Mouse (Mus musculus) MN1 (cell line): Measurements from ENCODE around the gene Hmgn2.
"Not testable (repeated sequence)": the region's sequence is repeated elsewhere in the genome, so short reads cannot be mapped to it uniquely, and the experiment has no call there.

ENCODE experiments used
- DNase-seq: peaks from one replicate; pipeline ENCODE4 v3.0.0-alpha.2; 2016; ENCODE audit warnings: low spot score

Hmgn2 gene

DNA sequence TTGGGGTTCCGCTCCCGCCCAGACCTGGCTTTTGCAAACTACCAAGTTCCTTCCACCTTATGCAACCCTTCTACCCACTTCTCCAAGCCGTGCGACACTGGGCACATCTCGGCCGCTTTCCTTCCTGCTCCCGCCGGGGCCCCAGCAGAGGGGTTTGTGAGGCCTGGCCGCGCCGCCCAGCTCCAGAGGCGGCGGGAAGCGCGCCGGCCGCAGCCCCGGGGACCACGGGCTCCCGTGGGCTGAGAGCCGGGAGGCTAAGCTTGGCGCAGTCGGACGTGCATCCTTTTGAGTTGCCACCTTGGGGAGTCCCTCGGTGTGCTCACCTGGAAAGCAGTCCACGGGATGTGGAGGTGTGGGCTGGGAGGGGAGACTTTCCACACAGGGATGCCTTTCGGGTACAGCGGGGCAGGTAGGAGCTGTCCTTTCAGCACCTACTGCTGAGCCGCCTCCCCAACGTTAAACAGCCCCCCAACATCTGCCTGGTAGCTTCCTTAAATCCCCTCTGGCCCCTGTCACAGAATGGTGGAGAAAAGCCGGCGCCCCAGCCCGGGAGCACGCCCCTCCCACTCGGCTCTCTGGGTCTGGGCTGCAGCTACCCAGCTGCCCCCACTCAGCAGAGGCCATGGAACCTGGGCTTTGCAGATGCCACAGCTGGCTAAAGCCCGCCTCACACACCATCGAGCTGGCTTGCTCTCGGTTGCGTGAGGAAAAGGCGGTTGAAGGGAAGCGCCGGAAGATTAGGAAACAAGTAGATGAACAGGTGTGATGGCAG is at the start of gene Hmgn2:
Gene Hmgn2, minus strand, starts transcription at position 501 of the 772 bp plus-strand sequence.
- DNase-seq = peak; percentile 81

DNA sequence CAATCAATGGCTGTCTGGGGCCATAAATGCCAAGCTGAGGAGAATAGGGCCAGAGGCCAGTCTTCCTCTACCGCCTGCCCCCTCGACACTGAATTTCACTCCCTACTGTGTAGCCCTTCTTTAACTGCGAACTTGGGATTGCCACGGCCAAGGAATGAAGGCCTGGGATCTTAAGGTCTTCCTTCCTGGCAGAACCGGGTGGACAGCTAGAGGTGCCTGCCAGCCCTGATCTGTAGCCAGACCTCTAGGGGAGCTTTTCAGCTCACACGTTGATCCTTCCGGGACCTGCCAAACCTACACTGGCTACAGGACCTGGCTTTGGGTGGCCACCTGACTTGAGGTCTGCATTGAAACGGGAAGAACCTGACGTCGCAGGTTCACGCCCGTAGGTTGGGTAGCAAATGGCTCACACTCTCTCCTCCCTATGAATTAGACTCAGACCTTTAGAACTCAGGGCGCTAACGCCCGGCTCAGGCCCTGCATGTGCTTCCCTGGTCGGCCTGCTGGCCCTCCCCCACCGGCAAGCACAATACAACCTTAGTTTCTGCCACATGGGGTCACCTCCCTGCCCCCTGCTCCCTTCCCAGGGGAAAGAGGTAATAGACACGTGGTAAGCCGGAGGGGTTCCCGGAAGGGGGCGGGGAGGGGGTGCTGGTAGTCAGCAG is 48.9 kb upstream of the Hmgn2 start:
- DNase-seq = peak; percentile 72

DNA sequence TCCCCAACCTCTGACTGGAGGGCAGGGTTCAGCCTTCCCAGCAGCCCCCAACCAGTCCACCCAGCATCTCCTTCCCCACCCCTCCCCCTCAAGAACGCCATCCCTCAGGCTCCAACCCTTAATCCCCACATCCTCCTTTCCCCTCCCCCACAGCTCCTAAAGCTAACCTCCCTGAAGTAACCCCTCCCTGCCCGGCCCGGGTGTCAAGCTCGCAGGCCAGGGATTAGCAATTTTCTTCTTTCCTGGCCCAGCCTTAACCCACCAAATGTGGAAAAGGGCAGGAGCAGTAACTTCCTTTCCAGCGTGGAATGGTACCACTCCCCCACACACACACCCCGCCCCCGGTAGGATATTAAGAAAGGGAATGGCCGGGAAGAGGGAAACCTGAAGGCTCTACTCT is 48.3 kb upstream of the Hmgn2 start:
- DNase-seq = peak; percentile 36

DNA sequence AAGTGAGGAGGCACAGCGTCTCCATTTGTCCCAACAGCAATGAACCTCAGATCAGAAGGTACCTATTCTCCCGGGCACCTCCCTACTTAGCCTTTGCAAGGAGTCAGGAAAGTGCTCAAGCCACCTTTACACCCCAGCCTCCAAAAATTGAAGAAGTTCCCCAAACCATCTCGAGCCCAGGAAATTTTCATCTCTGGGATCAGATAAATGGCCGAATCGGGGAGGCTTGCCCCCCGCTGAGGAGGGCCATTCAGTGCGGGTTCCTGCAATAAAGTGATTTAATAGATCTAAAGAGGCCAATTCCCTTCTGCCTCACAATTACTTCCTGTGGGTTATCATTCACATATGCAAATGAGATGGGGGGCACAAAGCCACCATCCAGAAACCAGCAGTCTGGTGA is 47.8 kb upstream of the Hmgn2 start:
- no peak for DNase-seq

DNA sequence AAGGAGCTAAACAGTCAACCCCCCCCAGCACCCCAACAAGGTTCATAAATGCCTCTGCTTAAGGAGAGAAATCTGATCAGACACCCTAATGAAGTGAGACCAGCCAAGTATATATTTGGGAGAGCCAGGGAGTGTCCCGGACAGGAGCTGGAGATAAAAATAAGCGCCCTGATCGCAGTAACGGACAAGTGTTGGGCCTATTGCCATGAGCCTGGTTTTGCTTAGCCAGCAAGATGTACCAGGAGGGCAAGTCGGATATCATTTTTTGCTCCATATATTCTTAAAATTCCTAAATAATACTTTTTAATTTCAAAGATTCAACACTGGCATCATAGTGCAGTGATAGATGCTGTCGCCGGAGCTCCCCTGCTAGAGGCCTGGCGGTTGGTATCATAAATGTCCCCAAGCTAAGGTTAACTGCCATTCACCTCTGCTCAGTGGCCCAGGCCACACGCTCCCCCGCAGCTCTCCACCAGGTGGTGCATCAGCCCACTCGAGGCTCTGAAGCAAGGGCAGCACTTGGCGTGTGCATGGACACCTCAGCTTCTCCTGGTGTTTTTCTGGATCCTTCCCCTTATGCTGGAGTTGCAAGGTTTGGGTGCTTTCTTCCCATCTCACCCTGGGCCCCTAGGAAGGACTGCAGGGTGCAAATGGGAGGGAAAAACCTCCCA is 44.5 kb upstream of the Hmgn2 start:
- DNase-seq = peak; percentile 78

DNA sequence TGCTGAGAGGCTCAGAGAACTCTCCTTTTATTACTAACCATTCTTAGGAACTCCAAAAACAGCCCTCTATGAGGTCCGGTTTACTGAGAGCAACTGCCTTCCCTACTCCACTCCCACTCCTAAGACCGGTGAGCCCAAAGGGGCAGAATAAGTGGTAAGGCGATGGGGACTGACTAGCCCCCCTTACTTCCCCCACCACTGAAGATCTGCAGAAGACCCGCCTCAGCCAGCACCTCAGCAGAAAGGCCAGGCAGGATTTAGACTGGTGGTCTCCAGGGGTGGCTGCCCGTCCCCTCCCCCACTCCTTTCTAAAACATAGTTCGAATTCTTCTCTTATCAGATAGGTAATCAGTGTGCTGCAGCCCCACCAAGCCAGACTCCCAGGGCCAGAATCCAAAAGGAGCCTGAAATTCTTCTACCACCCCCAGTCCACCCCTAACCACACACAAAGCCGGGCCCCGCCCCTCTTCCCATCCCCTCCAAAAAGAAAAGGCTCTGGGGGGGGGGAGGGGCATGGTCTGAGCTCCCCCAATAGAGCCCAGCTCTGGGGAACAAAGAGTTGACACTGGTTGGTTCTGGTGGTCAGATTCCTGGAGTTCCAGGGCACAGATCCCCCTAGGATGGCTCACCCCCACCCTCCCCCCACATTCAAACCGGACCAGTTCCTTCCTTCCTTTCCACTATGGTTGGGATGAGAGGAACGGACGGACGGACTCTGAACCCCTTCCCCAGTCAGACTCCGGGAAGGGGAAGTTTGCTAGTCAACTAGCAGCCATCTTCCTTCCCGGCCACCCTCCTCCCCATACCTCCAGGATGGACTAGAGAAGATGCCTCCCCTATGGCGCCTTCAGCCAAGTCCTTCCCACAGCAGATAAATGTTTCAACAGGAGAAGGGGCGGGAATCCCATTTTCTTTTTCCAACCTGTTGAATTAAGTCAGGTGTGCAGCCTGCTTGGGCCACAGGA is 43.3 kb upstream of the Hmgn2 start:
- no peak for DNase-seq

DNA sequence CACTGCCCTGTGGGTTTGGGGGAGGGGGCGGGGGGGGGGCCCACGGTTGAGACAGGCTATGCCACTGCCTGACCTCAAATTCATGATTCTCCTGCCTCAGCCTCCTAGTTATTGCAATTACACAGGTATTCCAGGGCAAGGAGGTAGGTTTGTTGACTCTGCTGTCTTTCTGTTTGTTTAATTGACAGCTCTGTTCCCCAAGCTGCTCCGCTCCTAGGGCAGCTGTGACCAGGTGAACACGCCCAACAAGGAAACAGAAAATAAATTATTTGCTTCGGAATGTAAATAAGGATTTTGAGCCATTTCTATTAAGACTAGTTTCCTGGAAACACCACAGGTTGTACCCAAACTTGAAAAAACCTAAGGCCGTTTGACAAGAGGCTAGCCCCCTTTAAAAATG is 41.3 kb upstream of the Hmgn2 start:
- no peak for DNase-seq

DNA sequence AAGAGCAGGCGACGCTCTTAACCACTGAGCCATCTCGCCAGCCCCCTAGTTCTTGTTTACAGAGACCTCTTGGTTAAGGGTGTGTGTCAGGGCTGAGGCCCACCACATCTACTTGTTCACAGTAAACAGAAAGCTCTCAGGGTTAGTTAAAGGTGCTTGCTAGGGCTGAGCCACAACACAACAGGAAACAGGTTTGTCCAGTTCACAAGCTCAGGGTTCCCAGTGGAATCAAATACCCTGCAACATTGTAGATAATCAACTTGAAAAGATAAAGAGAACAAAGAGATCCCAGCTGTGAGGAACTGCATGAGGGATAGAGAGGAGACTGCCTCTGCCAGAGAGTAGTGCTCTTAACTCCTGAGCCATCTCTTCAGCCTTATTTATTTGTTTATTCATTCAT is 38.4 kb upstream of the Hmgn2 start:
- DNase-seq = no peak

DNA sequence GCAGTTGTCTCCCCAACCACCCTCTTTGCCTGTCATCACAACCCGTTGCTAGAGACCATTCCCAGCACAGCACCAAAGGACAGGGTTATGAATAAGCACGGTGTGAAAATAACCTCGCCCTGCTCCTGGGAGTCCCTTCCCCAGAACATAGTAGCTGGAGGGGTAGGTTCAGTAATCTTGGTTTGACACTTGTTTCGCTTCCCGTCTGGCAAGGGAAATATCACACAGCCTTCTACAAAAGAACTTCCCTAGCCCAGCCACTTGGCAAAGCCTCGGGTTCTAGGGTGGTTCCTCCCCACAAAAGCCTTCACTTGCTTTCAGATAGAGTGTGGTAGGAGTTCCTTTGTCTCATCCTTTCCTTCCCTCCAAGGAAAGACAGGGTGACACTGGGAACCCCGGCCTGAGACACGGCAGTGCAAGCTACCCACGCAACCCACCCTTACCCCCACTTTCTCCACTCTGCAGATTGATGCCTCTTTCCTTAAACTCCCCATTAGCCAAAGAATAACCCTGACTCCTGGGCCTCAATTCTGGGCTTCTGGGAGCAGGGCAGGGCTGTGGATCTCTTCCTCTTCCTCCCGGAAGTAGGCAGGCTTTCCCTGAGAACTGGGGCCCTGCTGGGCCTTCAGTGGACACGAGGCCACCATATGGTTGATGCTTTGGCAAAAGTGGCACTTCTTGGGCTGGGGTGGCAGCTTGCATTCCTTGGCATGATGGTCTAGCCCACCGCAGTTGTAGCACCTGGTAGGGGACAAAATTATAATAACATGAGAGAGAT is 37.3 kb upstream of the Hmgn2 start:
- no peak for DNase-seq

DNA sequence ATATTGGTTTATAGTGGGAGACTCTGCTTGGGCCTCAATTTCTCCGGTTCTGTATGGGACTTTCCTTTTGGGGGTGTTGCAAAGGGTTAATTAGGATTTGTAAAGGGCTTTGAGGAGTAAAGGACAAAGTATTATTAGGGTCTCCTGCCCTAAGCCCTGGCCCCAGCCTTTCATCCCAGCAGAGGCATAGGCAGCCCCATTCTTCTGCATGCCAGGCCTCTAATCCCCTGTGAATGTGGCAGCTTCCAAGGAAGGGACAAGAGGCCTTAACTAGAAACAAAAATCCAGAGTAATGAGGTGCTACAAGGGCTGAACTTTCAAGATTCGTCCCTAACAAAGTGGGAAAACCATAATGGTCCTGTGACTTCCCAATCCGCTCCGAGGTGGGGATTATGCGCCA is 34.5 kb upstream of the Hmgn2 start:
- DNase-seq = no peak

DNA sequence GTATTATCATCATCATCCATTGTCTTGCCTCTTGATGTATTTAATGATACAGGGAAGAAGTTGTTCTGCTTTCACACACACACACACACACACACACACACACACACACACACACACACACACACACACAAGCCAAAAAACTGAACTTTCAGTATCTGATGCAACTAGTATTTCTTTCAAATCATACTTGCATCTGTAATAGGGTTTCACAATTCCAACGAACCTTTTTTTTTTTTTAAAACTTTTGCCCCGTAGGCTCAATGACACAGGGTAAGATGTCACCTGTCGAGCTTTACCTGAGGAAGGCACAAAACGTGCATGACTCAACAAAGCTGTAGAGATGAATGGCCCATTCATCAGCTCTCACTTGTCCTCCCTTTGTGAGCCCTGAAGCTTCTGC is 33.8 kb upstream of the Hmgn2 start:
- DNase-seq = no peak

DNA sequence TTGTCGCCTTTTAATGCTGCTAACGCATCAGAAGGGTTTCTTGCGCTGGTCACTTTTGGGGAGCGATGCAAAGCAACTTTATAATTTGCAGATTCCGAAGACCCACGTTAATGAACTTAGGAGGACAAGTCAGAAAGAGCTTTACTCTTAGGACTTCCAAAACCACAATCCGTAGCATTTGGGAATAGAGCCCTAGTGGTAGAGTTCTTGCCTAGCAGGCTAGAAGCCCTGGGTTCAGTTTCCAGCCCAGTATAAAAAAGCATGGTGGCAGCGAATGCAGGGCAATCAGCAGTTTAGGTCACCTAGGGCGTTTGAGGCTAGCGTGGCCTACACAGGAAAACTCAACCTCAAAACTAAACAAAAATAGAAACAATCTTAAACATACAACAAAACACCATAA is 33.3 kb upstream of the Hmgn2 start:
- DNase-seq = no peak

DNA sequence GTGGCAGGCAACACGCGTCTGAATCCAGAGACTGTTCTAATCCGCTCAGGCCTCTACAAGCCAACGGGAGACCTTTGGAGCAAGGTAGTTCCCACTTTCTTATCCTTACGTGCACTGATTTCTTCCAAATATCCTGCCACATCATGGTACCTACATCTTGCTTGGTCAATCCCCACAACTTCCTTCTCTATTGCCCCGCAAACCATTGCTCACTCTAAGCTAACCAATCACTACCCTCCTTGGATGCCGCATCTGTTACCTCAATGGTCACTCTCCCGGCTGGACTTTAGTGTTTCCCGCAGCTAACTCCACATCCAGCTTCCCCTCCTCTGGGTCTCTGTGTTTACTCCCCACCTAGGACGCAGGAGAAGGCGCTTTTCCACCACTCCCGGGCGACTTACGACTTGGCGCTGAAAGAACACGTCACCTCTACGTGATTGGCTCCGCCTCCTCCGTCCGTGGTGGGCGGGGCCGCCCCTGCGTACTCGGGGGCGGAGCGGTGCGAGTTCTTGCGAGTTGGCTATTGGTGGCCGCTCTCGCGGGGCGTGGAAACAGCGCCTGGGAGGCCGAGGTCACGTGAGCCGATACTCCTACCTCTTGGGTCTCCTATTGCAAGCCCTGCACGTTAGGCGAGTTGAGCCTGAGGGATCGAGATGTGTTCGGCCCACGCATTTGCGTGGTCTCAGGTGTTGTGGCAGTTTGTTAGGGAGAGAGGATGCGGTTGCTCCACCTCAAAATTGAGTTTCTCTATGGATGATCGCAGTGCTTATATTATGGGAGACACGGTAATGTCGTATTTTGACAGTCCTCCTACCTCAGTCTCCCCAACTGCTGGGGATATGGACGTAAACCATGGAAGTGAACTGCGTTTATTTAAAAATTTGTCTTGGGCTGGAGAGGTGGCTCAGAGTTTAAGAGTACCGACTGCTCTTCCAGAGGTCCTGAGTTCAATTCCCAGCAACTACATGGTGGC is 32.3 kb upstream of the Hmgn2 start, which contains the start of gene Dhdds:
Gene Dhdds, minus strand, starts transcription at position 453 of the 973 bp plus-strand sequence.
- DNase-seq = peak; percentile 99

DNA sequence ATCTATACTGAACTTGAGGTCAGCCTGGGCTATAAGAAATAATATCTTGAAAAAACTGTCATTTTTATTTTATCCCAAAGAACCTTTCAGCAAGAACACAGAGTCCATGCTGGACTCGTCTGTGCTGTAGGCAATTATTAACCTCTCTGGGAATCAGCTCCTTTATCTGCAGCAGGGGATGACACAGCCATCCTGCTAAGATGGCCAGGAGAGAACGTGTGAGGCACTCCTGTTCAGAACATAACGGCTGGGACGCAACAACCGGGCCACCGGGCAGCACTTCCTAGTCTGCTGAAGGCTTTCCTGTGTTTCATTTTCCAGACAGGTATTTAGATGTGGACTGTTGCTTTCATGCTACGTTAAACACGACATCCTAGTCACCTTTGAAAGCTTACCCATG is 26.2 kb upstream of the Hmgn2 start:
- no peak for DNase-seq

DNA sequence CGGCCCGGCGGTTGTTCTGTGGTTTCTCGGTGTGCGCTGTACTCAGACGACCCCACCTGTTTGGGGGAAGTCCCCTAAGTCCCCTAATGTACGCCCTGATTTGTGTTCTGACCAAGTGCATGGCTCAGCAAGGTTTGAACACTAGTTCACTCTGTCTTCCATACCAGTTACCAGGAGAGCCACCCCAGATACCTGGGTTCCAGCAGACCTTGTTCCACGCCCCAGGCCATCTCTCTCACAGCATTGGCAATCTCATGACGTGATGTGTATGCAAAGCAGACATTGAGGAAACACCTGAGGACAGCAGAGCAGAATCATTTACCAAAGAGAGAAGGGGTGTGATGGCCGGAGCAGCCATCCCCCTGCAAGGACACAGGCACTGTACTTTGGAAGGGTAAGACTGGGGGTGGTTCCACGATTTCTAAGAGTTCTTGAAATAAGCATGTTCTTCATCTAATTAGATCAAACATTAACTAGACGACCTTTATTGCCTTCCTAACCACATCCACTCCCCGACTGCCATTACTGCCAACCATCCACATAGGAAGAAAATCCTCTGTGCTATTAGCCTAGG is 22.7 kb upstream of the Hmgn2 start:
- no peak for DNase-seq

DNA sequence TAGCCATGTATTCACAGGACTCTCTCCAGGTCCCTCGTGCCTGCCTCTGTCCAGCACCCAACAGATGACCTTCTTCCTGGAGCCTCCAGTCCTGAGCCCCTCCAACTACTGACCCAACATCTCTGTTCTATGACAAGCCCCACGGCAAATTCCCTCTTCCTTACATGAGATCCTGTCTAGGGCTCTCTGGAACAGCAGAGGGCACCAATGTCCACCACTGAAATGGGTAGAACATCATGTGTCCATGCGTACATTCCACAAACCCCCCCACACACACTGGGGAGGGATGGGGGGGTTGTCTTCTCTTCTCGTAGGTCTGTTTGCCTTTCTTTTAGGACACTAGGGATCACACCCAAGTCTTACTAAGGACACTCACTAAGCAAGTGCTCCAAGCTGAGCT is 21.6 kb upstream of the Hmgn2 start:
- no peak for DNase-seq

DNA sequence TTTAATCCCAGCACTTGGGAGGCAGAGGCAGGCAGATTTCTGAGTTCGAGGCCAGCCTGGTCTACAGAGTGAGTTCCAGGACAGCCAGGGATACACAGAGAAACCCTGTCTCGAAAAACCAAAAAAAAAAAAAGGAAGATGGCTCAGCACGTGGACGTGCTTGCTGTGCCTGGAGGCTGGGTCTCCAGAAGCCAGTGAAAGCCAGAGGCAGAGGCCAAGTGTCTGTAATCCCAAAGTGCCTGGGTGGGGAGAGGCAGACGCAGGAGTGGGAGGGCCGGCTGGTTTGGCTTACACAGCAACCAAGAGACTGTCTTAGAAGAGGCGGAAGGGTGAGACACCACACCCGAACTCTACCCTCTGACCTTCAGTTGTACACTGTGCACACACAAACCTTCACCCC is 19.8 kb upstream of the Hmgn2 start:
- DNase-seq = not testable (repeated sequence)

DNA sequence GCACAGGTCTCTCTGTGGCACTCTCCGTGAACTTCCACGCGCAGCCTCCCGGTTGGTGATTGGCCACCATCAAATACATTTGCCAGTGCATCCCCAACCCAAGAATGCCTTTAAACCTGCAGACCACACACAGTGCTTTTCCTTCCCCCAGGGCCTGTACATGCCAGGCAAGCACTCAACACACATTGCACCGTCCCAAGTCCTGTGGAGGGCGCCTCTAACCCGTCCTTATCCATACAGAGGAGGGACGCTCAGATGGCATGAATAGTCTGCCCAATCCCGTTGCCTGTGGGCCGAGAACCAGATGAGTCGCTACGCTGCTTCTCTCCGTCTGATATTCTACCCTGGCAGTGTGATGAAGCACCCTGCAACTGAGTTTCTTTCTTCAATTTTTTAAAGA is 14.5 kb upstream of the Hmgn2 start:
- no peak for DNase-seq

DNA sequence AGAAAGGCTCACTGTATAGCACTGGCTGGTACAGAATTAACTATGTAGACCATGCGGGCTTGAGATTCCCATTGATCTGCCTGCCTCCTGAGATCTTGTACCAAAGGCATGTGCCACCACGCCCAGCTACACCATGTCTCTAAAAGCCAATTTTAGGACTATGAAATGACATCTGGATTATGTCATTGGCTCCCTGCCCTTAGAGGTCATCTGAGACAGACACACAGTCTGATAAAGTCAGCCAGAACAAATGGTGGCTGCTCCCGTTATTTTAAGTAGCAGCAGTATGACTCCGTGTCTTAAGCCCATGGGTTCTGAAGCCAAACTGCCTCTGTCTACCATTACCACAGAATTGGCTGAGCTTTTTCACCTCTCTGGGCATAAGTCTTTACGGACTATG is 12.0 kb upstream of the Hmgn2 start:
- DNase-seq = peak; percentile 66
